In the genomic region with DNA sequence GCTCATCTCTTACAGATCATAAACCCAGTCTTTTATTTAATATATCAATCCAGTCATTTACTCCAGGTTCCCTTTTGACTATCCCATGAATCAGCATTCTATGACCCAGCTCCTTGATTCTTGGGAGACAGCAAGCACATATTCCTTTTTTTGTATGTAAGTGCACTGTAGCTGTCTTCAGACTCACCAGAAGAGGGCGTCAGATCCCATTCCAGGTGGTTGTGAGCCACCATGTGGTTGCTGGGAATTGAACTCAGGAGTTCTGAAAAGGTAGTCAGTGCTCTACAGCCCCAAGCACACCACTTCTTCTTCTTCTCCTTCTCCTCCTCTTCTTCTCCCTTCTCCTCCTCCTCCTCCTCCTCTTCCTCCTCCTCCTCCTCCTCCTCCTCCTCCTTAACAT, we compare ENCODE assay signal across 31 mouse cellular contexts. TPM values are rescaled to one million over a fixed set of nuclear protein-coding genes. Genes with fewer than 3 reads are reported as not detected.
DNase-seq lines count a peak whose midpoint lies in the region; ATAC-seq and TF ChIP-seq lines count a peak whose summit lies in the region.
"Had no signal": no experiment of that assay in that cellular context is flagged by ENCODE, and none has a peak within 500 bp of the region (broad histone marks: within the 10 kb centered on the region; RNA-seq: fewer than 3 reads in every experiment).

No protein-coding gene starts in this region.

- no peak overlapping the region for H3K4me3 ChIP-seq in hindbrain, postnatal 0 days (ENCODE audit: low read length)
- no peak overlapping the region for H3K4me3 ChIP-seq in hindbrain, embryonic 10.5 days
- H3K4me3 ChIP-seq in liver, postnatal 0 days (ENCODE audit: low read depth, low read length): no peak overlapping the region
- H3K4me3 ChIP-seq in liver, embryonic 12.5 days: no peak overlapping the region
- H3K4me3 ChIP-seq in ES-E14 (ENCODE audit: insufficient read depth in 1 of 2, low read depth in 1 of 2, low read length in 2 of 2, poor library complexity in 1 of 2, severe bottlenecking in 1 of 2): no peak overlapping the region
- no peak overlapping the region for H3K4me3 ChIP-seq in stomach, postnatal 0 days (ENCODE audit: low read depth, low read length)
- no peak overlapping the region for H3K4me3 ChIP-seq in forebrain, embryonic 10.5 days
- H3K4me3 ChIP-seq: embryonic facial prominence, embryonic 13.5 days; erythroblast, embryonic 14.5 days; forebrain, embryonic 12.5 days; heart, embryonic 13.5 days; intestine, embryonic 15.5 days; kidney, embryonic 15.5 days; limb, embryonic 12.5 days; midbrain, embryonic 10.5 days; midbrain, embryonic 15.5 days; neural tube, embryonic 12.5 days had no signal

- in situ Hi-C loops in ES-E14 (cut with MboI; ENCODE audit: low sequenced_read_pairs in 2 of 2, unreplicated experiment in 2 of 2): no loop called here

- ATAC-seq in hindbrain, postnatal 0 days: no peak
- no peak for ATAC-seq in liver, postnatal 0 days
- no peak for ATAC-seq in liver, embryonic 12.5 days
- no peak for ATAC-seq in stomach, postnatal 0 days (ENCODE audit: low FRiP score, low TSS enrichment)
- no peak for ATAC-seq in erythroblast, adult 5-6 weeks (replicated peaks; ENCODE audit: low FRiP score, poor library complexity, severe bottlenecking)
- ATAC-seq: forebrain, postnatal 0 days; hindbrain, embryonic 16.5 days; intestine, embryonic 15.5 days; midbrain, embryonic 15.5 days had no signal

- H3K36me3 ChIP-seq in hindbrain, postnatal 0 days (ENCODE audit: insufficient read depth, low read length): no peaks in the 10 kb centered on the region
- H3K36me3 ChIP-seq in hindbrain, embryonic 10.5 days: no peaks in the 10 kb centered on the region
- no peaks in the 10 kb centered on the region for H3K36me3 ChIP-seq in liver, postnatal 0 days (replicated peaks; ENCODE audit: insufficient read depth, low read length)
- no peaks in the 10 kb centered on the region for H3K36me3 ChIP-seq in liver, embryonic 12.5 days
- H3K36me3 ChIP-seq in ES-E14 (ENCODE audit: control insufficient read depth, insufficient read depth, low read length, poor library complexity, severe bottlenecking): no peaks in the 10 kb centered on the region
- H3K36me3 ChIP-seq in stomach, postnatal 0 days (ENCODE audit: control insufficient read depth, insufficient read depth, low read length): no peaks in the 10 kb centered on the region
- H3K36me3 ChIP-seq in forebrain, embryonic 10.5 days (replicated peaks): no peaks in the 10 kb centered on the region
- H3K36me3 ChIP-seq: embryonic facial prominence, embryonic 13.5 days; forebrain, embryonic 12.5 days; heart, embryonic 13.5 days; intestine, embryonic 15.5 days; kidney, embryonic 15.5 days; limb, embryonic 12.5 days; midbrain, embryonic 10.5 days; midbrain, embryonic 15.5 days; neural tube, embryonic 12.5 days had no signal

- H3K27me3 ChIP-seq in hindbrain, postnatal 0 days (ENCODE audit: insufficient read depth, low read length): no peaks in the 10 kb centered on the region
- H3K27me3 ChIP-seq in hindbrain, embryonic 10.5 days (ENCODE audit: insufficient read depth, poor library complexity, severe bottlenecking): no peaks in the 10 kb centered on the region
- H3K27me3 ChIP-seq in liver, postnatal 0 days (ENCODE audit: insufficient read depth, low read length): no peaks in the 10 kb centered on the region
- H3K27me3 ChIP-seq in liver, embryonic 12.5 days (replicated peaks): no peaks in the 10 kb centered on the region
- no peaks in the 10 kb centered on the region for H3K27me3 ChIP-seq in stomach, postnatal 0 days (ENCODE audit: control insufficient read depth, insufficient read depth, low read length)
- H3K27me3 ChIP-seq in forebrain, embryonic 10.5 days (ENCODE audit: poor library complexity, severe bottlenecking): no peaks in the 10 kb centered on the region
- H3K27me3 ChIP-seq: CH12.LX; embryonic facial prominence, embryonic 13.5 days; forebrain, embryonic 12.5 days; heart, embryonic 13.5 days; intestine, embryonic 15.5 days; kidney, embryonic 15.5 days; limb, embryonic 12.5 days; midbrain, embryonic 15.5 days; neural tube, embryonic 12.5 days had no signal

- TF ChIP-seq CTCF in hindbrain, postnatal 0 days (IDR thresholded peaks at IDR 0.05; ENCODE audit: low read depth): 0 out of 2 replicates have a peak, but pooled peaks have one; percentile 8
- TF ChIP-seq CTCF in liver, postnatal 0 days (IDR thresholded peaks at IDR 0.05; ENCODE audit: low read depth): peak; percentile 23; the same call in 1 of the 2 replicates
- peak; percentile 22 for TF ChIP-seq CTCF in stomach, postnatal 0 days (IDR thresholded peaks at IDR 0.05; ENCODE audit: low read depth)

- H3K4me1 ChIP-seq in hindbrain, postnatal 0 days (ENCODE audit: insufficient read depth, low read length): no peaks in the 10 kb centered on the region; the same call in 1 of the 2 replicates
- peaks cover 9% of the 10 kb centered on the region for H3K4me1 ChIP-seq in hindbrain, embryonic 10.5 days (replicated peaks)
- peaks cover 5% of the 10 kb centered on the region for H3K4me1 ChIP-seq in liver, postnatal 0 days (ENCODE audit: insufficient read depth)
- peaks cover 14% of the 10 kb centered on the region for H3K4me1 ChIP-seq in liver, embryonic 12.5 days
- H3K4me1 ChIP-seq in ES-E14 (ENCODE audit: control insufficient read depth in 2 of 2, insufficient read depth in 2 of 2, low read length in 2 of 2, poor library complexity in 1 of 2): peaks cover under 1% of the 10 kb centered on the region in 2 experiments; a peak in 2 of 4 replicates
- H3K4me1 ChIP-seq in stomach, postnatal 0 days (replicated peaks; ENCODE audit: control insufficient read depth, insufficient read depth): no peaks in the 10 kb centered on the region
- H3K4me1 ChIP-seq in forebrain, embryonic 10.5 days: peaks cover 16% of the 10 kb centered on the region

- H3K9ac ChIP-seq in hindbrain, postnatal 0 days (replicated peaks; ENCODE audit: low read length): no peak overlapping the region
- H3K9ac ChIP-seq in liver, postnatal 0 days (replicated peaks): no peak overlapping the region
- H3K9ac ChIP-seq in liver, embryonic 12.5 days: no peak overlapping the region
- no peak overlapping the region for H3K9ac ChIP-seq in ES-E14 (ENCODE audit: insufficient read depth, low read depth, low read length, poor library complexity, severe bottlenecking)
- H3K9ac ChIP-seq in stomach, postnatal 0 days (ENCODE audit: low read length): no peak overlapping the region
- H3K9ac ChIP-seq: embryonic facial prominence, embryonic 13.5 days; forebrain, embryonic 12.5 days; forebrain, postnatal 0 days; heart, embryonic 13.5 days; intestine, embryonic 15.5 days; kidney, embryonic 15.5 days; limb, embryonic 12.5 days; lung, embryonic 14.5 days; midbrain, embryonic 15.5 days; neural tube, embryonic 12.5 days had no signal

- DNase-seq in hindbrain, postnatal 0 days (ENCODE audit: low spot score): no peak
- no peak for DNase-seq in hindbrain, embryonic 10.5 days (ENCODE audit: low spot score)
- DNase-seq in liver, postnatal 0 days: no peak
- DNase-seq in ES-E14 (ENCODE audit: low read depth, low spot score): no peak
- no peak for DNase-seq in stomach, postnatal 0 days (ENCODE audit: low spot score)
- DNase-seq in forebrain, embryonic 10.5 days (ENCODE audit: extremely low spot score, low spot score): no peak
- DNase-seq: adrenal gland, postnatal 25 days; cerebellum, adult 11-12 months; cerebellum, postnatal 10 days; forebrain, postnatal 0 days; heart, postnatal 14 days; kidney, postnatal 4 days; lung, embryonic 14.5 days; right cerebral cortex, adult 18-20 months; spleen, adult 18-20 months; thymus, adult 18-20 months; thymus, postnatal 25 days had no signal

- 0% methylated on average over 1 of the region's 1 CpGs for WGBS in hindbrain, postnatal 0 days
- WGBS in hindbrain, embryonic 10.5 days: 3% methylated on average over 1 of the region's 1 CpGs
- WGBS in liver, postnatal 0 days (ENCODE audit: insufficient replicate concordance): 8% methylated on average over 1 of the region's 1 CpGs
- WGBS in liver, embryonic 12.5 days (ENCODE audit: insufficient replicate concordance): 5% methylated on average over 1 of the region's 1 CpGs
- 0% methylated on average over 1 of the region's 1 CpGs for WGBS in stomach, postnatal 0 days
- 0% methylated on average over 1 of the region's 1 CpGs for WGBS in forebrain, embryonic 10.5 days

- no peaks in the 10 kb centered on the region for H3K9me3 ChIP-seq in hindbrain, postnatal 0 days (ENCODE audit: low read length)
- no peaks in the 10 kb centered on the region for H3K9me3 ChIP-seq in hindbrain, embryonic 10.5 days
- H3K9me3 ChIP-seq in liver, postnatal 0 days (ENCODE audit: low read length): no peaks in the 10 kb centered on the region
- no peaks in the 10 kb centered on the region for H3K9me3 ChIP-seq in liver, embryonic 12.5 days (replicated peaks)
- H3K9me3 ChIP-seq in ES-E14 (ENCODE audit: control insufficient read depth, insufficient read depth, low read depth, low read length): no peaks in the 10 kb centered on the region
- no peaks in the 10 kb centered on the region for H3K9me3 ChIP-seq in stomach, postnatal 0 days (ENCODE audit: control insufficient read depth, low read length)
- H3K9me3 ChIP-seq in forebrain, embryonic 10.5 days: no peaks in the 10 kb centered on the region
- H3K9me3 ChIP-seq: embryonic facial prominence, embryonic 13.5 days; forebrain, embryonic 12.5 days; heart, embryonic 13.5 days; intestine, embryonic 15.5 days; kidney, embryonic 15.5 days; limb, embryonic 12.5 days; midbrain, embryonic 10.5 days; midbrain, embryonic 15.5 days; neural tube, embryonic 12.5 days had no signal

- no peak for TF ChIP-seq EP300 in liver, postnatal 0 days (IDR thresholded peaks at IDR 0.05; ENCODE audit: low read depth)
- no peak for TF ChIP-seq EP300 in stomach, postnatal 0 days (optimal IDR thresholded peaks at IDR 0.05)

- no peak overlapping the region for H3K4me2 ChIP-seq in hindbrain, postnatal 0 days (ENCODE audit: low read depth, low read length)
- H3K4me2 ChIP-seq in liver, postnatal 0 days (ENCODE audit: low read depth, low read length): no peak overlapping the region
- no peak overlapping the region for H3K4me2 ChIP-seq in liver, embryonic 12.5 days
- H3K4me2 ChIP-seq in stomach, postnatal 0 days (replicated peaks; ENCODE audit: low read depth): no peak overlapping the region
- H3K4me2 ChIP-seq: embryonic facial prominence, embryonic 13.5 days; forebrain, embryonic 12.5 days; heart, embryonic 13.5 days; intestine, embryonic 15.5 days; kidney, embryonic 15.5 days; limb, embryonic 12.5 days; lung, embryonic 14.5 days; midbrain, embryonic 15.5 days; neural tube, embryonic 12.5 days had no signal

- H3K27ac ChIP-seq in hindbrain, postnatal 0 days: no peak overlapping the region
- no peak overlapping the region for H3K27ac ChIP-seq in hindbrain, embryonic 10.5 days
- H3K27ac ChIP-seq in liver, postnatal 0 days (ENCODE audit: low read depth): no peak overlapping the region
- no peak overlapping the region for H3K27ac ChIP-seq in liver, embryonic 12.5 days
- no peak overlapping the region for H3K27ac ChIP-seq in ES-E14 (ENCODE audit: insufficient read depth, low read depth, low read length, poor library complexity, severe bottlenecking)
- H3K27ac ChIP-seq in stomach, postnatal 0 days (replicated peaks): no peak overlapping the region
- H3K27ac ChIP-seq in forebrain, embryonic 10.5 days: no peak overlapping the region
- H3K27ac ChIP-seq: embryonic facial prominence, embryonic 13.5 days; forebrain, embryonic 12.5 days; heart, embryonic 13.5 days; intestine, embryonic 15.5 days; kidney, embryonic 15.5 days; limb, embryonic 12.5 days; midbrain, embryonic 10.5 days; midbrain, embryonic 15.5 days; neural tube, embryonic 12.5 days had no signal

RNA-seq across cellular contexts. Expression of gene Nsun4, which starts 3.9 kb away (rescaled TPM):
- total RNA-seq in hindbrain, postnatal 0 days (2014; rRNA removed): 13.6 and 14.6 TPM in 2 replicates
- polyA plus RNA-seq in hindbrain, postnatal 0 days (2015; fragmentation: Nextera tagmentation; extraction: Ambion mirVana): 10.4 TPM in 2 replicates
- polyA plus RNA-seq in hindbrain, embryonic 10.5 days (2016; fragmentation: Nextera tagmentation; extraction: Ambion mirVana): 18.0 and 19.6 TPM in 2 replicates
- polyA plus RNA-seq in liver, postnatal 0 days (2015; fragmentation: Nextera tagmentation; extraction: Ambion mirVana): 8.4 and 8.7 TPM in 2 replicates
- polyA plus RNA-seq in liver, embryonic 12.5 days (2016; fragmentation: Nextera tagmentation; extraction: Ambion mirVana): 10.7 and 11.4 TPM in 2 replicates
- 24.8 and 36.8 TPM in 2 replicates for total RNA-seq in ES-E14 (2012; rRNA removed)
- 11.4 and 11.9 TPM in 2 replicates for polyA plus RNA-seq in stomach, postnatal 0 days (2015; fragmentation: Nextera tagmentation; extraction: Ambion mirVana)
- total RNA-seq in erythroblast, adult 5-6 weeks (2015; ENCODE audit: low replicate concordance): 2.5 and 2.9 TPM in 2 replicates
- 0.43 and 1.1 TPM in 2 replicates for total RNA-seq in erythroblast, adult 5-6 weeks (2017; ENCODE audit: low replicate concordance)
- 17.3 and 18.0 TPM in 2 replicates for polyA plus RNA-seq in forebrain, embryonic 10.5 days (2016; fragmentation: Nextera tagmentation; extraction: Ambion mirVana)

RNA-seq across cellular contexts. Expression of gene Uqcrh, which starts 17.3 kb away (rescaled TPM):
- 186 and 220 TPM in 2 replicates for total RNA-seq in hindbrain, postnatal 0 days (2014; rRNA removed)
- 559 and 586 TPM in 2 replicates for polyA plus RNA-seq in hindbrain, postnatal 0 days (2015; fragmentation: Nextera tagmentation; extraction: Ambion mirVana)
- polyA plus RNA-seq in hindbrain, embryonic 10.5 days (2016; fragmentation: Nextera tagmentation; extraction: Ambion mirVana): 453 and 461 TPM in 2 replicates
- polyA plus RNA-seq in liver, postnatal 0 days (2015; fragmentation: Nextera tagmentation; extraction: Ambion mirVana): 563 and 605 TPM in 2 replicates
- 326 and 344 TPM in 2 replicates for polyA plus RNA-seq in liver, embryonic 12.5 days (2016; fragmentation: Nextera tagmentation; extraction: Ambion mirVana)
- total RNA-seq in ES-E14 (2012; rRNA removed): 405 and 420 TPM in 2 replicates
- 571 and 591 TPM in 2 replicates for polyA plus RNA-seq in stomach, postnatal 0 days (2015; fragmentation: Nextera tagmentation; extraction: Ambion mirVana)
- 197 and 223 TPM in 2 replicates for total RNA-seq in erythroblast, adult 5-6 weeks (2015; ENCODE audit: low replicate concordance)
- total RNA-seq in erythroblast, adult 5-6 weeks (2017; ENCODE audit: low replicate concordance): 191 and 235 TPM in 2 replicates
- 440 and 449 TPM in 2 replicates for polyA plus RNA-seq in forebrain, embryonic 10.5 days (2016; fragmentation: Nextera tagmentation; extraction: Ambion mirVana)

RNA-seq across cellular contexts. Expression of gene Lrrc41, which starts 17.5 kb away (rescaled TPM):
- total RNA-seq in hindbrain, postnatal 0 days (2014; rRNA removed): 129 and 133 TPM in 2 replicates
- 60.2 and 61.9 TPM in 2 replicates for polyA plus RNA-seq in hindbrain, postnatal 0 days (2015; fragmentation: Nextera tagmentation; extraction: Ambion mirVana)
- 68.2 and 78.6 TPM in 2 replicates for polyA plus RNA-seq in hindbrain, embryonic 10.5 days (2016; fragmentation: Nextera tagmentation; extraction: Ambion mirVana)
- 22.9 and 23.3 TPM in 2 replicates for polyA plus RNA-seq in liver, postnatal 0 days (2015; fragmentation: Nextera tagmentation; extraction: Ambion mirVana)
- polyA plus RNA-seq in liver, embryonic 12.5 days (2016; fragmentation: Nextera tagmentation; extraction: Ambion mirVana): 42.2 and 43.7 TPM in 2 replicates
- 32.2 and 42.0 TPM in 2 replicates for total RNA-seq in ES-E14 (2012; rRNA removed)
- 37.4 and 41.1 TPM in 2 replicates for polyA plus RNA-seq in stomach, postnatal 0 days (2015; fragmentation: Nextera tagmentation; extraction: Ambion mirVana)
- total RNA-seq in erythroblast, adult 5-6 weeks (2015; ENCODE audit: low replicate concordance): 3.5 and 9.0 TPM in 2 replicates
- 1.3 and 3.3 TPM in 2 replicates for total RNA-seq in erythroblast, adult 5-6 weeks (2017; ENCODE audit: low replicate concordance)
- 61.8 and 68.1 TPM in 2 replicates for polyA plus RNA-seq in forebrain, embryonic 10.5 days (2016; fragmentation: Nextera tagmentation; extraction: Ambion mirVana)

RNA-seq across cellular contexts. Expression of gene Faah, which starts 39.8 kb away (rescaled TPM):
- total RNA-seq in hindbrain, postnatal 0 days (2014; rRNA removed): 17.6 and 48.1 TPM in 2 replicates
- 23.2 and 25.2 TPM in 2 replicates for polyA plus RNA-seq in hindbrain, postnatal 0 days (2015; fragmentation: Nextera tagmentation; extraction: Ambion mirVana)
- polyA plus RNA-seq in hindbrain, embryonic 10.5 days (2016; fragmentation: Nextera tagmentation; extraction: Ambion mirVana): 2.6 and 4.4 TPM in 2 replicates
- 31.4 and 34.2 TPM in 2 replicates for polyA plus RNA-seq in liver, postnatal 0 days (2015; fragmentation: Nextera tagmentation; extraction: Ambion mirVana)
- polyA plus RNA-seq in liver, embryonic 12.5 days (2016; fragmentation: Nextera tagmentation; extraction: Ambion mirVana): 3.9 and 4.2 TPM in 2 replicates
- 5.9 and 15.5 TPM in 2 replicates for total RNA-seq in ES-E14 (2012; rRNA removed)
- 7.7 and 8.3 TPM in 2 replicates for polyA plus RNA-seq in stomach, postnatal 0 days (2015; fragmentation: Nextera tagmentation; extraction: Ambion mirVana)
- 2.1 TPM in 1 of 2 replicates, not detected in the other for total RNA-seq in erythroblast, adult 5-6 weeks (2015; ENCODE audit: low replicate concordance)
- 1.3 TPM in 1 of 2 replicates, not detected in the other for total RNA-seq in erythroblast, adult 5-6 weeks (2017; ENCODE audit: low replicate concordance)
- 1.9 and 2.3 TPM in 2 replicates for polyA plus RNA-seq in forebrain, embryonic 10.5 days (2016; fragmentation: Nextera tagmentation; extraction: Ambion mirVana)
